Mouse (Mus musculus) megakaryocyte, adult 5-6 weeks (primary cell): ENCODE results near the gene Nenf. TPM values are rescaled to one million over a fixed set of nuclear protein-coding genes. Genes with fewer than 3 reads are reported as not detected.

ENCODE experiments used
- ATAC-seq: 2 replicates; pipeline ENCODE4 v1.8.0; 2016; ENCODE audit warnings: mild to moderate bottlenecking, inconsistent platforms; ENCODE audit not compliant: poor library complexity, severe bottlenecking
- total RNA-seq, 2 experiments: library from RNA; stranded (forward) in 1 of 2; stranded (reverse) in 1 of 2; fragments of 153-499, 151-499 nt in 1 of 2; fragments of 221-1000, 200-1000 nt in 1 of 2; gene quantifications; 2 replicates each; pipeline versions ENCODE4 v1.2.3 to v1.2.4; 2015 to 2017

Gene Nenf
- total RNA-seq, 2 experiments from 2014 or later, result 4.6 to 14.9 TPM

- no peak for ATAC-seq
Observed at GRCm38 (mm10) chr1:191324733-191325590, 7.0 kb upstream of the Nenf start.

DNA sequence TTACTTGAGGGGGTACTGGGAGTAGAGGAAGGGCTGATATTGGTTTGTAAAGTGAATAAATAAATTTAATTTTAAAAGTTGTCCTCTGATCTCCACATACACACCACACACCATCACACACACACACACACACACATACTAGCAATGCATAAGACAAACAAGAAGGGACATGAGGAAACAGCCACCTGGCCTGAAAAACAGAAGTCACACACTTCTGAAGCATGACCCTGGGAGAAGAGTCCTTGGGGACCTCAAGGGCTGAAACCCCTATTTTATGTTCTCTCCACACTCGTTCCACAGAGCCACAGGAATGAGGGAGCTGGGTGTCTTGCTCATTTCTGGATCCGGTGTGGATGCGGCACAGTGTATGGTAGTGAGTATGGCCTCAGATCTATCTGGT is 5.4 kb upstream of the Nenf start:
- no peak for ATAC-seq

GRCm38 (mm10) chr1:191318686-191319085 is 692 bp upstream of the Nenf start:
- no peak for ATAC-seq

- no peak for ATAC-seq
Observed at GRCm38 (mm10) chr1:191316818-191317217, 1.2 kb downstream of the Nenf start.

GRCm38 (mm10) chr1:191313926-191314325 is 4.1 kb downstream of the Nenf start:
- ATAC-seq, result 0 out of 2 replicates have a peak, but pooled peaks have one; percentile 2

DNA sequence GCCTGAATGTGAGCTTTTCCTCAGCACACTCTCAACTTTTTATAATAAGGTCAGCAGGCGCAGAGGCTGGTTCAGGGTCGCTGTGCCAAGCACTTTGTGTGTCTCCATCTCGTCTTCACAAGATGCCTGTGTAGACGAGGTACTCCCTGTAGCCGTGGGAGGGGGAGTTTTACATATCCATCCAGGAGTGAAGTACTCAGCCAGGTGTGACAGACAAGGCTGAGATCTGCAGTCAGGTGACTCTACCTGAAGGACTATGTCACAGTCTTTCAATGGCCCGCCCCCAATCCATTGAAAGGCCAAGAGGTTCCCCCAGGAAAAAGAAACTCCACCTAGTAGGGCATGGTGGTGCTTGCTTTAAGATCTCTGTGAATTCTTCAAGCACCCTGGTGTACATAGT is 4.8 kb downstream of the Nenf start:
- ATAC-seq, result 0 out of 2 replicates have a peak, but pooled peaks have one; percentile 2

- ATAC-seq, result peak; percentile 93
Observed at GRCm38 (mm10) chr1:191312513-191312941, 5.5 kb downstream of the Nenf start.

GRCm38 (mm10) chr1:191311296-191311898 is 6.6 kb downstream of the Nenf start:
- no peak for ATAC-seq

- ATAC-seq, result no peak
Observed at GRCm38 (mm10) chr1:191307766-191308455, 10.1 kb downstream of the Nenf start.

GRCm38 (mm10) chr1:191306316-191306715 is 11.7 kb downstream of the Nenf start:
- no peak for ATAC-seq

DNA sequence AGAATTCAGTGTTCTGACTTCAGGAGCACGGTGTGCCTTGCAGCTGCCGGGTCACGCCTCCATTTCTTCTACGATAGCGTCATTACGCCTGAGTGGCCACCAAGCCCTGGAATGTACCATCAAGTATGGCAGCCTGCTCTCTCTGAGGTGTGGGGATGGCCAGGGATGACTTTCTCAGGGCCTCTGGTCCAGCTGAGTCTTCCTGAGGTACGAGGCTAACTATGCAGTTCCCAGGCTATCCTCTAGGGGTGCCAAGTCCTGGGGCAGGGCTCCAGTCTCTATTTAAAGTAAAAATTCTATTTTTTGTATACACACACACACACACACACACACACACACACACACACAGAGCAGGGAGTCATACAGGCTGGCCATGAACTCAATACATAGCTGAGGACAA is 12.4 kb downstream of the Nenf start:
- peak; percentile 76 for ATAC-seq

DNA sequence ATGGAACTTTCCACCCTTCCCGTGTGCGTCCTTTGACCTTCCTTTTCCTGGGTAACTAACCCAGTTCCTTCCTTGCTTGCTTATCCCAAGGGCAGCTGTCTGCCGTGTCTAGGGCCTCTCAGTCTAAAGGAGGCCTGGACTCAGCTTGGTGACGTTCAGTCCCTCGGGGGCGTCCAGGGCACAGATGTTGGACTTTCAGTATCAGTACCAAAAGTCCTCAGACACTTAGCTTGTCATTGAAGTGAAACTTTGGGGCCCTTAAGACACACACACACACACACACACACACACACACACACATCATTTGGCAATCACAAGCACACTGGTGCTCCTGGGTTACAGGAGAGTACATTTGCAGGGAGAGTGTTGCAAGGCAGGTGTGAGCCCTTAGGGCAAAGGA is 13.8 kb downstream of the Nenf start:
- no peak for ATAC-seq

GRCm38 (mm10) chr1:191303736-191304135 is 14.3 kb downstream of the Nenf start:
- ATAC-seq, result no peak

DNA sequence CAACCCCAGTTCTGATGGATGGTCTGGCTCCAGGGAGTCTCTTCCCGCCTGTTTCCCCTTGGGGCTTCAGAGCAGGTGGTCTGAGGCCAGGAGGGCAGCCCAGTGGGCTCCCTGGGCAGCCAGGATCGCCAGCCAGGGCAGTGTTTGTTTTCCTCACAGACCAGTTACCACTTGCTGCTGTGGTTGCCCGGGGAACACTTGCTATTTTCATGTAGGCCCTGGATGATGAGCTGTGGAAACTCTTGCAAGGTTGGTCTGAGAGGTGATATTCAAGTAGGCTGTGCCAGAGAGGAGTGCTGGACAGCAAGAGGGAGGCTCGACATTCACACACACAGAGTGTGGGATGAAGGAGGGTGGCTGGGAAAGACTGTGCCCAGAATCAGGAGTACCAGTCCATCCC is 16.1 kb downstream of the Nenf start:
- ATAC-seq, result no peak

GRCm38 (mm10) chr1:191299215-191299942 is 18.6 kb downstream of the Nenf start:
- peak; percentile 36; the same call in 1 of the 2 replicates for ATAC-seq

- no peak for ATAC-seq
Observed at GRCm38 (mm10) chr1:191298304-191298703, 19.7 kb downstream of the Nenf start.

- ATAC-seq, result no peak
Observed at GRCm38 (mm10) chr1:191296445-191296844, 21.5 kb downstream of the Nenf start.

DNA sequence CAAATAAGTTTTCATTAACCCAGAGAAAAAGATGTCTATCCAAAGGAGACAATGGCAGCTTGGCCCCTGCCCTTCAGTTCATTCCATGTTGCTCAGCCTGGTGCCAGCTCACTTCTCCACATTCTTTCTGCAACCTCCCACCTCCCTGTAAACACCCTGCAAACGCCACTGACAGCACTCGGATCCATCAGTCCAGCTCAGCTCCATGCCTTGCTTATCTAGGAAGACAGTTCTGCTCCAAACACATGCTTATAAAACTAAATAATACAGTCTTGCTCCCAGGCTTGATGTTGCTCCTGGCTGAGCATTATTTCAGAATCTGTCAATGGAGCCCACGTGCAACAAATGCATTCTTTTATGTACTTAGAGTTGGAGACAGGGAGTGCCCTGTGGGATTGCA is 22.2 kb downstream of the Nenf start:
- no peak for ATAC-seq

GRCm38 (mm10) chr1:191293996-191294795 is 23.8 kb downstream of the Nenf start:
- no peak for ATAC-seq

- ATAC-seq, result no peak
Observed at GRCm38 (mm10) chr1:191293051-191293450, 24.9 kb downstream of the Nenf start.
